Mouse (Mus musculus) fibroblast of lung, adult 2 months (primary cell): ENCODE data around the gene Fam222b.
"Not testable (repeated sequence)": the region's sequence is repeated elsewhere in the genome, so short reads cannot be mapped to it uniquely, and the experiment has no call there.

Experiments used
- DNase-seq: peaks from one replicate; pipeline ENCODE4 v3.0.0-alpha.2; 2011; ENCODE audit warnings: low read depth

The Fam222b gene

GRCm38 (mm10) chr11:78180081-78180761 lies 85.8 kb downstream of the Fam222b start:
- DNase-seq = no peak

GRCm38 (mm10) chr11:78181830-78182357 lies 87.4 kb downstream of the Fam222b start:
- DNase-seq = no peak

GRCm38 (mm10) chr11:78182450-78182849 lies 88.0 kb downstream of the Fam222b start:
- DNase-seq = no peak

GRCm38 (mm10) chr11:78182961-78183844 lies 88.7 kb downstream of the Fam222b start, which contains the start of gene Rpl23a:
Rpl23a (minus strand) TSS chr11:78183584.
- peak; percentile 78 for DNase-seq

- no peak for DNase-seq
These were observed 89.5 kb downstream of the Fam222b start for GRCm38 (mm10) chr11:78183884-78184514.

- not testable (repeated sequence) for DNase-seq
These were observed 90.2 kb downstream of the Fam222b start for GRCm38 (mm10) chr11:78184702-78185101.

- peak; percentile 81 for DNase-seq
These were observed 94.1 kb downstream of the Fam222b start, which contains the start of gene Rab34 for GRCm38 (mm10) chr11:78188331-78189233. Rab34 (plus strand) TSS chr11:78188430.

- peak; percentile 71 for DNase-seq
These were observed 95.0 kb downstream of the Fam222b start for GRCm38 (mm10) chr11:78189234-78190040.

GRCm38 (mm10) chr11:78190041-78190440 lies 95.6 kb downstream of the Fam222b start:
- DNase-seq = no peak

GRCm38 (mm10) chr11:78193113-78193512 lies 98.7 kb downstream of the Fam222b start, which contains the start of gene Proca1:
Proca1 (plus strand) TSS chr11:78193392.
- no peak for DNase-seq

GRCm38 (mm10) chr11:78194411-78195100 lies 100.1 kb downstream of the Fam222b start:
- DNase-seq = no peak

GRCm38 (mm10) chr11:78195101-78195863 lies 100.8 kb downstream of the Fam222b start:
- no peak for DNase-seq

GRCm38 (mm10) chr11:78202372-78202771 lies 107.9 kb downstream of the Fam222b start:
- DNase-seq = no peak

GRCm38 (mm10) chr11:78204287-78204686 lies 109.8 kb downstream of the Fam222b start:
- DNase-seq = no peak

- no peak for DNase-seq
These were observed 111.1 kb downstream of the Fam222b start for GRCm38 (mm10) chr11:78205361-78206206.
